Mouse (Mus musculus): ENCODE measurements around the gene Uhrf1. TPM values are rescaled to one million over a fixed set of nuclear protein-coding genes. Genes with fewer than 3 reads are reported as not detected.

Uhrf1 gene
- total RNA-seq, 2 experiments from 2014 or later, result 0.48 to 0.50 TPM

DNA sequence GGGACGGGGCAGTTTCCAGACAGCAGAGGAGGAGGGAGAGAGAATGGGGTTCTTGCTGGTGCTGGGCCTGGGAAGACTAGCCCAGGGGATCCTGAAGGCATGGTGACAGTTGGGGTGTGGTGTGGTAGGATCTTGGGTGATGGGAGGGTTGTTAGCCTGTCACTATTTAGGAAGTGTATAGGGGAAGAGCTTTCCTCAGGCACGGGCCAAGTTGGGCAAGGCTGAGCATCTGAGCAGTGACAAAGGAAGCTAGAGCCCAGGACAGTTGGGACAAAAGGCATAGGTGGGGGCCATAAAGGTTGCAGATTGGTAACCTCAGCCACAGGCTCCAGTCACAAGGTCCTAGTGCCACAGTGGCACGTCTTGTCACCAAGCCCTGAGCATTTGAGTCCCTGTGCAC is 40.3 kb downstream of the Uhrf1 start:
- DNase-seq (ENCODE audit: low spot score in 2 of 2), result no peak

DNA sequence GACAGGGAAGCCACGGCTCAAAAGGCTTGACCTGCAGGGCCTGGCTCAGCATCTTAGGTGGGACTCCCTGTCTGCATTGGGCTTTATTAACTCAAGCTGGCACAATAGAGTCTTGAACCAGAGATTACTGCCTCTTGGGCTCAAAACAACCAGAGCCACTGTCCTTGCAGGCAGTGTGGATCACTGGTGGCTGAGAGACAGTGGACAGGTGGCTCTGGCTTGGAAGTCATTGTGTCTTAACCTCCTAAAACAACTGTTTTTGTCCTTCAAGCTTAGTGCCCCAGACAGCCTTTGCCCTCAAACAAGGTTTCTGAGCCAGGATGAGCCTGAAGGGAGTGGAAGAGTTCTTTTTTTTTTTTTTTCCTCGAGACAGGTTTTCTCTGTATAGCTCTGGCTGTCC is 42.2 kb downstream of the Uhrf1 start:
- no peak for DNase-seq (ENCODE audit: low spot score in 2 of 2)

DNA sequence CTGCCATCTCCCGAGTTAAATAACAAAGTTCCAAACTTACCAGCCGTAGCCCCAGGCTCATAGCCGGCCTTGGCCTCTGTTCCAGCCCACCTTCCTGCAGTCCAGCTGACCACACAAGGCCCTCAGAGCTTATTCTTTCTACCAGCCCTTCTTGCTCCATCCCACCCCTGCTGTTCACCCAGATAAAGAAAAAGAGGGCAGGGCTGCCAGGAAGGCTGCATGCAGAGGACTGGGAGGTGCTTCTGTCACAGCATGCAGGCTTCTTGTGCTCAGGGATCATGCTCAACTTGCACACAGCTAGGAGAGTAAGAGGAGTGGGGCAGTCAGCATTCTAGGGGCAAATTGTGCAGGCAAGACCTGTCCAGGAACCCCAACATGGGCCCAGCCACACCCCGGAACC is 45.0 kb downstream of the Uhrf1 start:
- DNase-seq (ENCODE audit: low spot score in 2 of 2), result no peak

DNA sequence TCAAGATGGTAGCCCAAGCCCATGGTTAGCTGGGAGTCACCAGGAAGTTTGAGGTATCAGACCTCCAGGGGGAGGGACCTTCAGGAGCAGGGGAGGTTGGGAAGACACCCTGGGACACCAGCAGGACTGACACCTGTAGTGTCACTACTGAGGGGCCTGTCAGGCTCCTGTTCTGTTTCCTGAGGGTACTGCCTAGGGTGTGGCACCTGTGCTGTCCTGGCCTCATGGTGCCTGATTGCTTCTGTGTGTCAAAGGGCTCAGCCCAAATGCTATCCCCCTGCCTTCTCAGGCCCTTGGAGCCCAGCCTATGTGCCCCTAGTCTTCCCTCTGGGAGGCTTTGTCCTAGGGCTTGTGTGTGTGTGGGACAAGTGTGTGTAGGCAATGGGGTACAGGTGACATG is 45.5 kb downstream of the Uhrf1 start:
- no peak for DNase-seq (ENCODE audit: low spot score in 2 of 2)

DNA sequence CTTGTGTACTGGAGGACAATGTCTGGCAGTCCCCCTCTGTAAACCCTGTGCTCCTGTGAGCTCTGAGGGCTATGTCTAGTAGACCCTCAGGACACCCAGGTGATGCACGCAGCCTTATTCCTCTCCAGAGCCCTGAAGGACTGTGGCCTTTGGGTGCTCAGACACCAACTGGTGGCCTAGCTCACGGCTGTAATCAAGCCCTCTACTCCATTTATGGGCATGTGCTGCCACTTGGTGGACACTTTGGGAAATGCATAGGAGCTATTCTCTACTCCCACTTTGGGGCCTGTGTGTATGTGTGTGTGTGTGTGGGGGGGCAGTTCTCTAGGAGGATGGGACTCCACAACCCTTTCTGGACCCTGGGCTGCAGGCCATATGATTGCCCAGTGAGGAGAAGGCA is 47.6 kb downstream of the Uhrf1 start:
- peak; percentile 61 to 86 for DNase-seq (ENCODE audit: low spot score in 2 of 2)

DNA sequence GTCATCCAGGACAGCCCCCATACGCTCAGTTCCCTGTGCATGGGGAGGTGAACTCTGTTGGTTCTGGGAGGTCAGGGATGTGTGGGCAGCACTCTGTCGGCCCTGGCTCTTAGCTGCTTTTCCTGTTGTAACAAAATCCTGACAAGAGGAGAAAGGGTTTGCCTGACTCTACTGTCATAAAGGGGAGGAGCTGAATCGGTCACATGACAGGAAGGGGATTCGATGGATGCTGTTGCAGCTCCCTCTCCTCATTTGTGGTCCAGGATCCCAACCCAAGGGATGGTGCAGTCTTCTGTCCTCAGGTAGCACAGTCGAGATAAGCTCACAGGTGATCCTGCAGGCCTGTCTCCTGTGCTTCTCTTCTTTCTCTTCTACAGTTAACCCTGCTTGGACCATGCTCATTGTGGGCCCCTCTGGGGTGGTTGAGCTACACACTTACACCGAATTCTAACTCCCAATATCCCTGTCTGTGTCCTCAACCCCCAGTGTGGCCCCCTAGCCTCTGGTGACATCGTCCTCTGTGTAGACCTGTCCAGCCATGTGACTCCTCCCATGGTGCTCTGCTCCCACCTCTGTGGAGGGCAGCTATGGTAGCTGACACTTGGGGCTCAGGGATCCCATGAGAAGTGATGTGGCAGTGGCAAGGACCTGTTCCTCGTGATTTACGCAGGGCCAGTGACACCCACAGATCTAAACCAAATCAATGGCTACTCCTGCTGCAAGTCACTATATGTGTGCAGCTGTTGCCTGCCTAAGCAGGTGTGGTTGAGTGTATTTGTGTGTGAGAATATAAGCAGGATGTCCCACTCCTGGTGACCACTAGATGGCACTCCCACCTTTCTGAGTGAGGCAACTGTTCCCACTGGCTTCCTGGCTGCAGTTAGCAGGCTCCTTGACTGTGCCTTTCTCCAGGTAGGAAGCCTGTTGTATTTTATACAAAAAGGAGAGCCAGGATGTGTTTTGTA is 54.1 kb downstream of the Uhrf1 start:
- peak; percentile 64 to 87 for DNase-seq (ENCODE audit: low spot score in 2 of 2)

DNA sequence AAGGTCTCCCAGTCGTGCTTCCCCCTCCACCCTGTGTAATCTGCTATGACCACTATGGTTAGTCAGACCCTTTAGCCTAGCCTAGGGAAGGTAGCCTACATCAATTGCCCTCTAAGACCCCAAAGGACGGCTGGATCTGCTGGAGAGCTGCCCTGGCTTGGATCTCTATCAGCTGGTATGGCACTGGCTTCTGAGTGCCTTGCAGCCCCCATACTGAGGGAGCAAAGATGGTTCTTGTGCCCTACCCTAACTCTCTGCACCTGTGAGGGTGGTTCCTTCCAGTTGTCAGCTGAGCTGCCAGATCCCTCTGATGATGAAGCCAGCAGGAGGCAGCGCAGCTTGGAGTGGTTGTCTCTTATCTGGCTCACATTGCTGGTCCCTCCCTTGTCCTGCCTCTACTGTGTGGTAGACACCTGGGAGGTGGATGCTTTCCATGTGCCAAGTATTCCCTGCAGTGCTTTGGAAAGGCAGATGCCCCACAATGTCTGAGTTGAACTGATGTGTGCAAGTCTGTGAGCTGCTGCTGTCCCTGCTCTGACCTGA is 56.1 kb downstream of the Uhrf1 start:
- no peak for DNase-seq (ENCODE audit: low spot score in 2 of 2)

DNA sequence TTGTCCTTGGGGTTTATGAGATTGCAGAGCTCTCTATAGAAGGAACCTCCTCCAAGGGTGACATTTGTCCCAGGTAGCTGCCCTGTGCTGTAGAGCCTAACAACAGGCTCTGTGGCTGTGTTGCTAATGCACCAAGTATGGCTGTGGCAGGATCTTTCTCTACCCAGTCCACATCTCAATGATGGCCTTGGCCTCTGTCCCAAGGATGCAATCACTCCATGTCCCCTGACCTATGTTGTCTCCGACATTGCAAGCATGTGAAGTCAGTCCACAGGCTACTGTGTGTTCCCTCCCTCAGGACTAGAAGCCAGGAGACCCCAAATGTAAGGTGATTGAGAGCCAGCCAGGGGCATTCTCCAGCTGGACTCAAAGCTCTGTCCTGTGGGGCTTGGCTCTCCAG is 56.7 kb downstream of the Uhrf1 start:
- DNase-seq (ENCODE audit: low spot score in 2 of 2), result no peak

DNA sequence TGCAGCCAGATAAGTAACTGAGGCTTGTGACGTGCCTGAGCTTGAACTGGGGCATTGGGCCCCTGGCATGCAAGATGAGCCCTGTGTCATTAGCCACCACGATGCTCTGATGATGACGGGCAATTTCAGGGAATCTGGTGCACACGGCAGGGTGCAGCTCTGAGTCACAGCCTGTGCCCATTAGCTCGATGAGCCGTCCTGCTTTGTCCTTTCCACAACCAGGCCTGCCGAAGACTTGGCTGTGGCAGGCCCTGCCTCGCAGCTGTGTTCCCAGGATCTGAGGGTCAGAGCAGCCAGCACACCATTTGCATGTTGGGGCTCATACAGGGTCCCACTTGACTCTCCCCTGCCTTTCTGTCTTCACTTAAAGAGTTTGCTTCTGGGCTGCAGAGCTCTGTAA is 57.3 kb downstream of the Uhrf1 start:
- peak in 1 of 2 experiments; percentile 63 for DNase-seq (ENCODE audit: low spot score in 2 of 2)

DNA sequence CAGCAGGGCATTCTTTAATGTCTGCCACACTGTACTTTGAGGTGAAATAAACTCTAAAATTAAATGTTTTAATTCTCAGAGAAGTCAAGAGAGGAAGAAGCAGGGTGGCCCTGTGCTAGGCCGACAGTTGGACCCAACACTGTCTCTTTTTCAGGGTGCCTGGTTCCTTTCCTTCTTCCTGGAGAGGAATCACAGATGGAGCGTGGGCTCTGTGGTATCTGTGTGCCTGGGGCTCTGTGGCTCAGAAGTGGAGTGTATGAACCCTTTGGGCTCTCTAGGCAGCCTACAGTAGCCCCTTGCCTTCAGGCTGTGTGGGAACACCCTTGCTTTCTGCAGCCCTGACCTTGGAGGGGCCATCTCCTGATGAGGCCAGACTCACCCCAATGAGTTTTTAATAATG is 58.4 kb downstream of the Uhrf1 start:
- DNase-seq (ENCODE audit: low spot score in 2 of 2), result peak; percentile 44 to 72

DNA sequence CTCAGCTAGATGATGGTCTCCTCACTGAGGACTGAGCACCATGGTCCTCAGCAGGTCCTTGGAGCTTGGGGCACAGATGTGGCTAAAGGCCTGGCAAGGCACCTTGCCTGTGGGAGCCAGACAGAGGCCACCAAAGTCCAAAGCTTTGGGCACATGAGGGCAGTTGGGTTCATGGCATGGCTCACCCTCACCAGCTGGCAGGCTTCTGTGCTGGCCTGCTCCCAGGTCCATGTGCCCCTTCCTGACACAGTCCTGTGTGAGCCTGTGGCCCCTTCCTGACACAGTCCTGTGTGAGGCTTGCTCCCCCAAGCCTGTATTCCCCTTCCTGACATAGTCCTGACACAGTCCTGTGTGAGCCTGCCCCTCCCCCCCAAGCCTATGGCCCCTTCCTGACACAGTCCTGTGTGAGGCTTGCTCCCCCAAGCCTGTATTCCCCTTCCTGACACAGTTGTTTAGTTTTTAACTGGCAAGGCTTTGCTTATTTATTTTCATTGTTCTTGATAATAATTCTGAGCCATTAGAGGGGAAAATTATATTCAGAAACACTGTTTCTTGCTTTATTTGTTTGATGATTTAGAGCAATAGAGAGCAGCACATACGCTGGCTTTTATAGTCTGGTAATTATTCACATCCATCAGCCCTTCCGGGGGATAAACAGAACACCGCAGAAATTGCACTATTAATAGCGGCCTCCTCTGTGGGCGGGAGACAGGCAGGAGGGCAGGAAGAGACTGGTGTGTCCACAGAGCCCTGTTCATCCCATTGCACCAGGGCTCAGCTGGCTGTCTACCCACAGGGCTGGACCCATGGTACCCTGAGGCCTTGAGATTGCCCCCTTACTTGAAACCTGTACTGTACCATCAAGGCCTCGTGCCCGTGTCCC is 62.9 kb downstream of the Uhrf1 start:
- no peak for DNase-seq (ENCODE audit: low spot score in 2 of 2)

DNA sequence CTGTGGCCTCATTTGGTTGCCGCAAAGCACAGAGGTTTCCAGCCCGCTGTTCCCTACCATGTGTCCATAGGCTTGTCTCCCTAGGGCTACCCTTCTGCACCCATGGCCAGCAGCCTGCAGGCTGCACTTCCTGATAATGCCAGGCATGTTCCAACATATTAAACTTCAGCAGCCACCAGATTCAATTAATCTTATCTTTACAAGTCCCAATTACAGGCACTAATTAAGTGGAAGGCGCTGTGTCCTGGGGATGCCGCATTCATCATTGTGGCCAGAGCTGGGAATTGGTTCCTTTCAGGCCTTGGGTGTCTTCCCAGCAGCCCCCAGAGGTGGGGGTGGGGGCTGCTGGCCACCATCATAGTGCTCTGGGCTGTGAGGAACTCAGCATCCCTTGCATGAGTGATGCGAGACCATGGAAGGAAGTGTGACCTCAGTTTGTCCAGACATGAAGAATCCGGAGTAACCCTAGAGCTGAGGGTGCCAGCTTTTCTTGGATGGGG is 65.2 kb downstream of the Uhrf1 start:
- DNase-seq (ENCODE audit: low spot score in 2 of 2), result no peak

DNA sequence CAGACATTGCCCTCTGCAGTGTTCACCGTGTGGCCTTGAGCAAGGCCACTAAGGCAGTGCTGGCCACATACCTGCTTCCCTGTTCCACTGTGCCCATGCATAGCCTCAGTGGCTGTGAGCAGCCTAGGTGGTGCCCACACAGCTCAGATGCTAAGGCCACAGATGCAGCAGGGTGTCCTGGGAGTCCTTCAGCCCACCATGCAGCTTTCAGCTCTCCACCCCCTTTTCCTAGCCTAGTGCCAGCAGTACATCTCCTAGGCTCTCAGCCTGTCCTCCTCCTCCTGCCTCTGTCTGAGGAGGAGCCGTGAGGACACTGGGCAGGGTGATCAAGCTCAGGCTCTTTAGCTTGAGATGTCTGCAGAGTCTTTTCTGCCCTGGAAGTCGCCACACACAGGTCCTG is 67.0 kb downstream of the Uhrf1 start:
- no peak for DNase-seq (ENCODE audit: low spot score in 2 of 2)

DNA sequence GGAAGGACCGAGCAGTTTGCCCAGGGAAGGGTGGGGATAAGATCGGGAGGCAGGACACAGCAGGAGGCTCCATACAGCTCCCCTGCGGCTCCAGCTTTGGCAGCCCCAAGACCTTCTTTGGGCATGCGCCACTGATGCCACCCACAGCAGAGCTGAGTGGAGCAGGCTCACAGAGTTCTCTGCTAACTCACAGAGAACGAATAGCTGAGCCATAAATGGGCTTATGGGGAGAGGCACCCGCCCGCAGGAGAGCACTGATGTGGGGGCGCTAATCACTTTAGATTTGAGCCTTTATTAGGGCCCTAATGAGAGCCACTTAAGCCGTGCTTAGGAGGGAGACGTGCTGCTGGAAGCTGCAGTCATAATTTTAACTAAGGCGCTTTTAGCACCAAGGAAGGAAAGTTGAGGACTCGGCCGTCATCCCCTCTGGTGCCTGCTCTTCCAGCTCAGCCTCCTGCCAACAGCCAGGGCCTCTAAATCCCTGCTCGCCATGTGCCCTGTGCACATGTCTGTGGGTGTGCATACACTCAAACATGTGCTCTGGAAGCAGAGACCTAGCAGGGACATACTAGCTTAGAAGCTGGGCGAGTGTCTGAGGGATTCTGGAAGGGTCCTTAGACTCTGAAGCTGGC is 68.0 kb downstream of the Uhrf1 start:
- peak; percentile 80 to 90 for DNase-seq (ENCODE audit: low spot score in 2 of 2)

DNA sequence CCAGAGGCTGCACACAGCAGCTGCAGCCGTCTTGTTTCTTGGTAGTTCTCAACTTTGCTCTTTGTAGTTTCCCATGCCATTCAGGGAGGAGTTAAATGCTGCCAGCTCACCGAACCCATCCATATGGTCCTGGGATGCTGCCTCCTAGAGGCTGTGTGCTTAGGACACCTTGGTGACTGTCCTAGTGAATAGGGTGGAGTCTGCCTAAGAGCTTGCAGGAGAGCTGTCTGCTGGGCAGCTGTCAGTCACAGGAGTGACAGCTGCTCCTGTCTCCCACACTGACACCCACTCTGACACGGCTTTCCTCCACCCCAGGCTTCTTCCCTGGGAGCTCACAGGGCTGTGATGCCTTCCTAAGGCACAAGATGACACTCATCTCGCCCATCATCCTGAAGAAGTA is 69.0 kb downstream of the Uhrf1 start:
- DNase-seq (ENCODE audit: low spot score in 2 of 2), result peak; percentile 33 to 66

Other genes with a start within 250 kb of the Uhrf1 start
- 10 to 100 TPM; 85.7 to 90.6 TPM for gene Ubxn6, start 228.3 kb upstream of the Uhrf1 start, total RNA-seq (2021)
- 100 to 1,000 TPM; 105 to 107 TPM for gene Hdgfl2, start 223.7 kb upstream of the Uhrf1 start, total RNA-seq (2021)
- gene Plin4, start 193.5 kb upstream of the Uhrf1 start, total RNA-seq (2021), result 10 to 100 TPM; 16.3 to 16.9 TPM
- 1 to 10 TPM in 1 of 2 experiments, under 1 TPM in 1; 0.67 to 1.1 TPM for gene Plin5, start 185.7 kb upstream of the Uhrf1 start, total RNA-seq (2021)
- 1 to 10 TPM in 1 of 2 experiments, under 1 TPM in 1; 0.61 to 1.0 TPM for gene Lrg1, start 181.3 kb upstream of the Uhrf1 start, total RNA-seq (2021)
- 100 to 1,000 TPM; 128 to 130 TPM for gene Sema6b, start 163.0 kb upstream of the Uhrf1 start, total RNA-seq (2021)
- 1 to 10 TPM; 4.6 to 6.1 TPM for gene Tnfaip8l1, start 140.8 kb upstream of the Uhrf1 start, total RNA-seq (2021)
- gene Mydgf, start 119.4 kb upstream of the Uhrf1 start, total RNA-seq (2021), result 10 to 100 TPM; 41.7 to 44.3 TPM
- gene Dpp9, start 84.4 kb upstream of the Uhrf1 start, total RNA-seq (2021), result 10 to 100 TPM; 61.7 to 63.8 TPM
- 10 to 100 TPM; 35.3 TPM for gene Fem1a, start 46.5 kb upstream of the Uhrf1 start, total RNA-seq (2021)
- gene Ticam1, start 26.5 kb upstream of the Uhrf1 start, total RNA-seq (2021), result 1 to 10 TPM; 7.9 to 8.2 TPM
- 10 to 100 TPM; 19.1 to 21.8 TPM for gene Plin3, start 10.4 kb upstream of the Uhrf1 start, total RNA-seq (2021)
- not detected for gene Arrdc5, start 3.0 kb upstream of the Uhrf1 start, total RNA-seq (2021)
- gene Kdm4b, start 22.7 kb downstream of the Uhrf1 start, total RNA-seq (2021), result 10 to 100 TPM; 77.3 to 83.1 TPM
- gene Ptprs, start 173.2 kb downstream of the Uhrf1 start, total RNA-seq (2021), result 100 to 1,000 TPM; 608 to 624 TPM
- gene Znrf4, start 209.1 kb downstream of the Uhrf1 start, total RNA-seq (2021), result not detected